Mouse (Mus musculus): ENCODE data around the gene Mtnr1a. TPM values are rescaled to one million over a fixed set of nuclear protein-coding genes. Genes with fewer than 3 reads are reported as not detected.
"Not testable (repeated sequence)": the region's sequence is repeated elsewhere in the genome, so short reads cannot be mapped to it uniquely, and the experiment has no call there.

Mtnr1a gene
- total RNA-seq, 2 experiments from 2014 or later, result not detected

- peak; percentile 21 for TF ChIP-seq CTCF (IDR thresholded peaks at IDR 0.05)
- intact Hi-C loops (cut with DNase I), result no loop called here
Observed at GRCm38 (mm10) chr8:45056810-45057209, 12.1 kb upstream of the Mtnr1a start.

GRCm38 (mm10) chr8:45060083-45060482 is 8.9 kb upstream of the Mtnr1a start:
- DNase-seq (ENCODE audit: extremely low spot score in 1 of 2, low spot score in 2 of 2), result no peak
- intact Hi-C loops (cut with DNase I), result no loop called here
- no peak overlapping the region for H3K4me3 ChIP-seq
- H3K27ac ChIP-seq, result no peak overlapping the region
- no peak for TF ChIP-seq CTCF (IDR thresholded peaks at IDR 0.05)

More at GRCm38 (mm10) chr8:45056810-45057209, 12.1 kb upstream of the Mtnr1a start:
- no peak for DNase-seq (ENCODE audit: extremely low spot score in 1 of 2, low spot score in 2 of 2)
- Histone ChIP-seq H3K4me3 (no peak overlapping the region), H3K27ac (no peak overlapping the region)

GRCm38 (mm10) chr8:45062311-45062710 is 6.6 kb upstream of the Mtnr1a start:
- TF ChIP-seq CTCF (IDR thresholded peaks at IDR 0.05), result no peak
- H3K27ac ChIP-seq, result no peak overlapping the region
- DNase-seq (ENCODE audit: extremely low spot score in 1 of 2, low spot score in 2 of 2), result no peak
- intact Hi-C loops (cut with DNase I), result no loop called here
- H3K4me3 ChIP-seq, result no peak overlapping the region

GRCm38 (mm10) chr8:45062982-45063924 is 5.7 kb upstream of the Mtnr1a start:
- Histone ChIP-seq H3K27ac (no peak overlapping the region), H3K4me3 (no peak overlapping the region)
- intact Hi-C loops (cut with DNase I), result no loop called here
- no peak for TF ChIP-seq CTCF (IDR thresholded peaks at IDR 0.05)
- no peak for DNase-seq (ENCODE audit: extremely low spot score in 1 of 2, low spot score in 2 of 2)

- intact Hi-C loops (cut with DNase I), result no loop called here
- no peak for TF ChIP-seq CTCF (IDR thresholded peaks at IDR 0.05)
- no peak for DNase-seq (ENCODE audit: extremely low spot score in 1 of 2, low spot score in 2 of 2)
- Histone ChIP-seq H3K4me3 (no peak overlapping the region), H3K27ac (no peak overlapping the region)
Observed at GRCm38 (mm10) chr8:45064197-45064869, 4.6 kb upstream of the Mtnr1a start.

- H3K4me3 ChIP-seq; DNase-seq (ENCODE audit: extremely low spot score in 1 of 2, low spot score in 2 of 2); H3K27ac ChIP-seq: not testable (repeated sequence)
- intact Hi-C loops (cut with DNase I), result loop anchor here (5.0 kb wide), 2 partner anchors 42 to 292 kb away; no protein-coding TSS in a partner anchor
Observed at GRCm38 (mm10) chr8:45065391-45065790, 3.5 kb upstream of the Mtnr1a start.

- no peak overlapping the region for H3K4me3 ChIP-seq
- no peak for DNase-seq (ENCODE audit: extremely low spot score in 1 of 2, low spot score in 2 of 2)
- no peak overlapping the region for H3K27ac ChIP-seq
- no peak for TF ChIP-seq CTCF (IDR thresholded peaks at IDR 0.05)
- intact Hi-C loops (cut with DNase I), result no loop called here
Observed at GRCm38 (mm10) chr8:45070949-45071348, 2.0 kb downstream of the Mtnr1a start.

GRCm38 (mm10) chr8:45080850-45081249 is 11.9 kb downstream of the Mtnr1a start:
- no peak for TF ChIP-seq CTCF (IDR thresholded peaks at IDR 0.05)
- no peak overlapping the region for H3K27ac ChIP-seq
- no peak overlapping the region for H3K4me3 ChIP-seq
- no peak for DNase-seq (ENCODE audit: extremely low spot score in 1 of 2, low spot score in 2 of 2)
- intact Hi-C loops (cut with DNase I), result no loop called here

GRCm38 (mm10) chr8:45093599-45093998 is 24.7 kb downstream of the Mtnr1a start:
- intact Hi-C loops (cut with DNase I), result no loop called here
- no peak for DNase-seq (ENCODE audit: extremely low spot score in 1 of 2, low spot score in 2 of 2)
- Histone ChIP-seq H3K4me3 (no peak overlapping the region), H3K27ac (no peak overlapping the region)
- no peak for TF ChIP-seq CTCF (IDR thresholded peaks at IDR 0.05)

GRCm38 (mm10) chr8:45109371-45110063 is 40.6 kb downstream of the Mtnr1a start:
- peak overlapping the region; percentile 18; the same call in 1 of the 2 replicates for H3K27ac ChIP-seq
- TF ChIP-seq CTCF (IDR thresholded peaks at IDR 0.05), result no peak
- H3K4me3 ChIP-seq, result peak overlapping the region; percentile 38
- intact Hi-C loops (cut with DNase I), result loop anchor here (5.0 kb wide), 1 partner anchor 42 kb away; the partner anchor contains the start of gene Mtnr1a
- DNase-seq (ENCODE audit: extremely low spot score in 1 of 2, low spot score in 2 of 2), result peak; percentile 39 to 57

GRCm38 (mm10) chr8:45110064-45110812 is 41.3 kb downstream of the Mtnr1a start:
- intact Hi-C loops (cut with DNase I), result no loop called here
- Histone ChIP-seq H3K4me3 (peak overlapping the region; percentile 38), H3K27ac (peak overlapping the region; percentile 18; the same call in 1 of the 2 replicates)
- DNase-seq (ENCODE audit: extremely low spot score in 1 of 2, low spot score in 2 of 2), result no peak
- no peak for TF ChIP-seq CTCF (IDR thresholded peaks at IDR 0.05)
